Mouse (Mus musculus) embryonic fibroblast, embryonic 13.5 days (primary cell): Measurements from ENCODE around the gene Gm20661.

Source experiments
- CTCF ChIP-seq: IDR thresholded peaks from 2 replicates; pipeline ENCODE4 v1.5.1; 2011; ENCODE audit warnings: mild to moderate bottlenecking, control low read depth, low read length, moderate library complexity, borderline replicate concordance; ENCODE audit not compliant: insufficient read depth
- POLR2A ChIP-seq: IDR thresholded peaks from 2 replicates; pipeline ENCODE4 v1.6.1; 2011; ENCODE audit warnings: low read depth, mild to moderate bottlenecking, control low read depth, low read length, moderate library complexity

DNA sequence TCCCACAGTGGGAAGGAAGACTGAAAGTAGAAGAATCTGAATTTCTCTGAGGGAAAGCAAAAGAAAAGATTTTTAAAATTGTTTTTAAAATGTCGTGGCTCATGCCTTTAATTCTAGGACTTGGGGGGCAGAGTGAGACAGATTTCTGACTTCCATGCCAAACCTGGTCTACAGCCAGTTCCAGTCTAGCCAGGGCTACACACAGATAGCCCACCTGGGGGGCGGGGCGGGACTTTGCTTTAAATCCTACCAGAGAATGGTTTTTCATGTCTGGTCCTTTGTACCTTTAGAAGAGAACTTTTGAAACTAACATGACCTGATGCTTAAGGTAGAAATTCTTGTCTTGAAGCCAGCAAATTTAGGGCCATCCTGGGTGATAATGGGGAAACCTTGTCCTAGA, 40.4 kb downstream of the Gm20661 start:
- TF ChIP-seq CTCF (no peak), POLR2A (no peak)
